Mouse (Mus musculus) neural tube, embryonic 12.5 days (tissue): Measurements from ENCODE around the gene Rhbdf1. TPM values are rescaled to one million over a fixed set of nuclear protein-coding genes. Genes with fewer than 3 reads are reported as not detected.
A peak's percentile ranks its signal among the peaks of the same experiment; 100 is the strongest.

Experiments
- ATAC-seq: fragments of 200-750 bp; cut with Nextera tagmentation; 2 replicates; pipeline ENCODE4 v1.8.0; 2017; ENCODE audit warnings: low read depth, mild to moderate bottlenecking, moderate TSS enrichment, moderate library complexity; ENCODE audit not compliant: low FRiP score
- H3K27ac ChIP-seq: fragments of 300-500 bp; sonication (generic); 2 replicates; pipeline ENCODE4 v1.5.1; 2016
- H3K27me3 ChIP-seq: fragments of 300-500 bp; sonication (generic); replicated peaks from 2 replicates; pipeline ENCODE4 v1.6.1; 2016; ENCODE audit warnings: mild to moderate bottlenecking
- H3K36me3 ChIP-seq: fragments of 300-500 bp; sonication (generic); 2 replicates; pipeline ENCODE4 v1.6.1; 2016; ENCODE audit warnings: mild to moderate bottlenecking
- H3K4me1 ChIP-seq: fragments of 300-500 bp; sonication (generic); 2 replicates; pipeline ENCODE4 v1.6.1; 2016
- H3K4me2 ChIP-seq: fragments of 300-500 bp; sonication (generic); replicated peaks from 2 replicates; pipeline ENCODE4 v1.6.1; 2016; ENCODE audit warnings: mild to moderate bottlenecking
- H3K4me3 ChIP-seq: fragments of 300-500 bp; sonication (generic); 2 replicates; pipeline ENCODE4 v1.5.1; 2016
- H3K9ac ChIP-seq: fragments of 300-500 bp; sonication (generic); 2 replicates; pipeline ENCODE4 v1.6.1; 2016; ENCODE audit warnings: mild to moderate bottlenecking
- H3K9me3 ChIP-seq: fragments of 300-500 bp; sonication (generic); 2 replicates; pipeline ENCODE4 v1.6.1; 2016; ENCODE audit warnings: mild to moderate bottlenecking
- WGBS: fragments of 180-500 bp; shearing (Covaris S2); methylation state at CpG from one replicate; pipeline ENCODE4 v1.1.7; 2016; 5-methylcytosine and 5-hydroxymethylcytosine counted together
- polyA plus RNA-seq: library from polyadenylated mRNA; unstranded; fragments of >200 nt; fragmentation: Nextera tagmentation; extraction: Ambion mirVana; gene quantifications from 2 replicates; pipeline ENCODE4 v1.2.1, GENCODE M21; 2016

Gene Rhbdf1
- polyA plus RNA-seq, 1 experiment from 2014 or later, result 32.9 TPM

- Histone ChIP-seq H3K4me2 (peak overlapping the region; percentile 80; the same call in 1 of the 2 replicates), H3K36me3 (peaks cover 14% of the 10 kb centered on the region), H3K9me3 (no peaks in the 10 kb centered on the region), H3K4me3 (0 out of 2 replicates have a peak overlapping the region, but pooled peaks have one; percentile 63), H3K27ac (no peak overlapping the region), H3K9ac (no peak overlapping the region), H3K4me1 (peaks cover 47% of the 10 kb centered on the region), H3K27me3 (peaks cover 10% of the 10 kb centered on the region)
- ATAC-seq, result no peak
- WGBS, result 61% methylated on average over 7 of the region's 7 CpGs
Observed at GRCm38 (mm10) chr11:32225222-32226104, 3.4 kb upstream of the Rhbdf1 start.

GRCm38 (mm10) chr11:32224468-32225139 is 2.5 kb upstream of the Rhbdf1 start:
- 37% methylated on average over 4 of the region's 4 CpGs for WGBS
- H3K4me3 ChIP-seq, result no peak overlapping the region
- H3K9ac ChIP-seq, result no peak overlapping the region
- H3K9me3 ChIP-seq, result no peaks in the 10 kb centered on the region
- peaks cover 53% of the 10 kb centered on the region for H3K4me1 ChIP-seq
- no peak overlapping the region for H3K27ac ChIP-seq
- peaks cover 13% of the 10 kb centered on the region for H3K36me3 ChIP-seq
- peaks cover 10% of the 10 kb centered on the region for H3K27me3 ChIP-seq
- 0 out of 2 replicates have a peak overlapping the region, but pooled peaks have one; percentile 12 for H3K4me2 ChIP-seq
- ATAC-seq, result no peak

DNA sequence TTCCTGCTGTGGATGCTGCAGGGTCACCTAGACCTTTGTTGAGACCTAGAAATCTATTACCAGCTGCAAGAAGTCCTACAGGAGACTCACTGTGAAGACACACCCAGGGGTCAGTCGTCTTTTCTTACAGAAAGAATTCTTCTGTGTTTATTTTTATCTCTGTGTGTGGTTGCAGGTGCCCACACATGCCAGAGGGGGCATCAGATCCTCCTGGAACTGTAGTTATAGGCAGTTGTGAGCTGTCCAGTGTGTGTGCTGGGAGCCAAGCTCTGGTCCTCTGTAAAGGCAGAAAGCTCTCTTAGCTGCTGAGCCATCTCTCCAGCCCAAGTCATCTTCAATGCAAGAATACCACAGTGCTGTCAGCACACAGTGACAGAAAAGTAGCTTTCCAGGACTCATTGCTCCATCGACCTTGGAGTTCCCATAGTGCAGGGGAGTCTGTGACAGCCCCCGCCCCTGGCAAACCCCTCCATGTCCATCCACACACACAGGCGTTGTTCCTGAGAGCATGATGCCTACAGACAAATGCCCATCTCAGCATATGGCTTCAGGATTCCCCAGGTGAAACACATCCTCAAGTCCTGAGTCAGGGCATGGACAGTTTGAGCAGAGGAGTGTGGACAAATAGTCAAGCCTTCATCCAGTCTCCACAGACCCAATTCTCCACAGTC is 1.3 kb upstream of the Rhbdf1 start:
- no peak for ATAC-seq
- Histone ChIP-seq H3K4me3 (no peak overlapping the region), H3K27ac (no peak overlapping the region), H3K36me3 (peaks cover 2% of the 10 kb centered on the region; the same call in 1 of the 2 replicates), H3K9me3 (no peaks in the 10 kb centered on the region), H3K9ac (no peak overlapping the region), H3K4me2 (no peak overlapping the region; the same call in 1 of the 2 replicates), H3K27me3 (peaks cover 10% of the 10 kb centered on the region), H3K4me1 (peaks cover 62% of the 10 kb centered on the region)
- 73% methylated on average over 4 of the region's 4 CpGs for WGBS

DNA sequence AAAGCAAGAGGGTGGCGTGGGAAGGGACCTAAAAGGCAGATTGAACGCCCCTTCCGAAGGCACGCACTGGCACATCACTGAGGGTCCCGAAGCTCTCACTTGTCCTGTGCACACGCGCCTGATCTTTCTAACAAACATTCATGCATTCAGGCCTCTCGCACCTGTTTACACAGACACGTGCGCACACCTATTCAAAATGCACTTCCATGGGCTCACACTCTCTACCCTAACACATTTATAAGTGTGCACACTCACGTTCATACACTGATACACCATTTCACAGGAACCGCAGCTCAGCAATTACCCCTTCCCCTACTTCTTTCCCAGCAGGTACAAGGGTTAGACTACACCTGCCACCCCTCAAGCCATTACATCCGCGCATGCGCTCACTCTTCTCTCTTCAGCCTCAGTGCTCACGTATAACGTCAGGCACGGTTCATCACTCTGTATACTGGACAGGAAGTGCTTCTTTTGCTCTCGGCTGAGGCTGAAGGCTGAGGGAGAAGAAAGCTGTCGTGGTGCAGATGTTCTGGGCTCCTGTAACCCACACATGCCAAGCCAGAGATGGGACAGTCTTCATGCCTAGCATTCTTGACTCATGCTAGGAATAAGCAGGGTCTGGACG is 582 bp upstream of the Rhbdf1 start:
- H3K27me3 ChIP-seq, result peaks cover 10% of the 10 kb centered on the region
- peaks cover 63% of the 10 kb centered on the region for H3K4me1 ChIP-seq
- H3K9ac ChIP-seq, result peak overlapping the region; percentile 88; the same call in 1 of the 2 replicates
- peak overlapping the region; percentile 91 for H3K4me2 ChIP-seq
- no peaks in the 10 kb centered on the region for H3K9me3 ChIP-seq
- 9% methylated on average over 21 of the region's 21 CpGs for WGBS
- H3K36me3 ChIP-seq, result no peaks in the 10 kb centered on the region
- peak overlapping the region; percentile 77 for H3K4me3 ChIP-seq
- H3K27ac ChIP-seq, result no peak overlapping the region
- ATAC-seq, result no peak

DNA sequence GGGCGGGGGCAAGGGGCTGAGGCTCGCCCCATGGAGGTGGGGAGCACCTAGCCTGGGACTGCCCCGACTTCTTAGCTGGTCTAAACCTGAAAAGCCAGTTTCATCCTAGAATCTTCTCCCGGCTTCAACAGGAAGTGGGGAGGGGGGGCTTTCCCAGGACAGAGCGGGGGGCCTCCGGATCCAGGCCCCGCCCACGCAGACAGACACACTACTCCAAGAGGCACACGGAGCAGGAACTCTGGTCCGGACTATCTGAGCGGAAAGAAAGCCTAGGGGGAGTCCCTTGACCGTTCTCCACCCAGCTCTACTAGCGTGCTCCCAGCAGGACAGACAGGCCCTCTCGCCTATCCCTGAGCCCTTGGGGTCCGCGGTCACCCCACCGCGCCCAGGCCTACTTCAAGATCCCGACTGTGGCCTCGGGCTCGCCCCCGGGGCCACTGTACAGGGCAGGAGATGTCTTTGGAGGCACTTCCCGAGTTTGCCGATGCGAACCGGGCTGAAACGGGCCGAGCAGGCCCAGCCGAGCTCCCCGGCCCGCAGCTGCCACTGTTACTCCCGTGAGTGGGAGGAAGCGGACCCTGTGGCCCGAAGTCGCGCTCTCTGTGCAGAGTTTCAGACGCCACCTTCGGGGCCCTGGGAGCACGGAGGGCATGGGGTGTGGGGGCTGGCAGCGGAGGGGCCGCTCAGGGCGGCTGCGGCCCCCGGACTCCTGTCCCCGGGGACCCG is 712 bp downstream of the Rhbdf1 start:
- Histone ChIP-seq H3K36me3 (no peaks in the 10 kb centered on the region), H3K4me2 (peak overlapping the region; percentile 91), H3K27me3 (peaks cover 10% of the 10 kb centered on the region), H3K9me3 (no peaks in the 10 kb centered on the region), H3K4me3 (peak overlapping the region; percentile 77), H3K4me1 (peaks cover 52% of the 10 kb centered on the region), H3K9ac (peak overlapping the region; percentile 88), H3K27ac (no peak overlapping the region)
- peak; percentile 15 for ATAC-seq
- 2% methylated on average over 44 of the region's 46 CpGs for WGBS

DNA sequence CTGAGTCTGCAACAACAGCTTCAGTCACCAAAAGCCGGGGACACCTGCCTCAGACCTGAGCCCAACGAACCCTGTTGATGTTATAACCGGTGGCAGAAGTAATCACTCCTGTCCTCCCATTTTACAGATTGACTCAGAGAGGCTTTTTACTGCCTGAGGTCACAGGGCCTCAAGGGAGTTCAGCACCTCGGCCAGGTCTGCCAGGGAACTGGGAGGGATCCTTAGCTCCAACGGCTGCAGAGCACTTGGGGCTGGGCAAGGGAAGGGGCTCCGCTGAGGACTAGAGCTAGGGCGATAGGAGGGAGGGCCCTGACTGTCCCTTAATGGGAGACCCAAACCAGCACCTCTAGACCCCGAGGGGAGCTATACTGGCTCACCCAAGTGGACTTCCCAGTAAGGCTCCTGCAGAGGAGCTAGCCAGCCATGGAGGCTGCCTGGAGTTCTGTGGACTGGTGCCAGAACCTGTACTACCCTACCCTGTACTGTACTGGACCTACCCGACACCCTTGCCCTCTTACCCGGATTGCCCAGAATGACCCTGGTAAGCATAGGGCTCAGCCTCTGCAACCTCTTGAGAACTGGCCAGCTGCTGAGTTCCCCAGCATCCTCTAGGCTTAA is 1.4 kb downstream of the Rhbdf1 start:
- H3K9ac ChIP-seq, result peak overlapping the region; percentile 88
- peak; percentile 5; the same call in 1 of the 2 replicates for ATAC-seq
- WGBS, result 35% methylated on average over 10 of the region's 10 CpGs
- H3K4me3 ChIP-seq, result peak overlapping the region; percentile 77
- H3K4me2 ChIP-seq, result peak overlapping the region; percentile 91
- H3K27ac ChIP-seq, result no peak overlapping the region
- no peaks in the 10 kb centered on the region for H3K36me3 ChIP-seq
- no peaks in the 10 kb centered on the region for H3K9me3 ChIP-seq
- H3K4me1 ChIP-seq, result peaks cover 52% of the 10 kb centered on the region
- H3K27me3 ChIP-seq, result peaks cover 10% of the 10 kb centered on the region

- WGBS, result 93% methylated on average over 10 of the region's 10 CpGs
- Histone ChIP-seq H3K27ac (no peak overlapping the region), H3K4me3 (no peak overlapping the region), H3K27me3 (peaks cover 10% of the 10 kb centered on the region), H3K36me3 (peaks cover 4% of the 10 kb centered on the region), H3K4me2 (peak overlapping the region; percentile 91; the same call in 1 of the 2 replicates), H3K4me1 (peaks cover 42% of the 10 kb centered on the region), H3K9me3 (no peaks in the 10 kb centered on the region), H3K9ac (no peak overlapping the region)
- ATAC-seq, result no peak
Observed at GRCm38 (mm10) chr11:32219287-32219686, 2.8 kb downstream of the Rhbdf1 start.

DNA sequence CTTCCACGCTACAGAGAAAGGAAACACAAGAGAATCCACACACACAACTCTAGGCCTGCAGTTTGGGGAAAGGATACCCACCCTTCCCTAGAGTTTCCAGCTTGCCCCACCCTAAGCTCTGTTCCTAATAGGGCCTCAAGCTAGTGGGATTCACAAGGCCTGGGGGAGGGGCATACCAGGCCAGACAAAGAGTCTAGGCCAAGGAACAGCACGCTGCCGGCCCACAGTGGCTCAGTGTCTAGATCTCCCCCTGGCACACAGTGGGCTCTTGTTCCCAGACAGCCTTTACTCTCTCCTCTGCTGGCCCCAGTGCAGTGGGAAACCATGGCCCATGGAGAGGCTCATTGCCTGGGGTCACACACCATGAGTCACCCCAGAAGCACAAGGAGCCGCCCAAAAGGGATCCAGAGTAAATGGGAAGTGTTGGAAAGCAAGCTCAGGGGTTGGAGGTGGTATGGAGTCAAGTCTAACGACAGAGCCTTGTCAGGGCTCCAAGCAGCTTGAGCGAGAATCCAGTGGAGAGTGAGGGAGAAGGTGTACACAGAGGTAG is 3.5 kb downstream of the Rhbdf1 start:
- H3K4me1 ChIP-seq, result peaks cover 42% of the 10 kb centered on the region
- H3K9me3 ChIP-seq, result no peaks in the 10 kb centered on the region
- H3K4me2 ChIP-seq, result no peak overlapping the region
- no peak overlapping the region for H3K4me3 ChIP-seq
- H3K27me3 ChIP-seq, result peaks cover 10% of the 10 kb centered on the region
- no peak for ATAC-seq
- H3K36me3 ChIP-seq, result peaks cover 11% of the 10 kb centered on the region
- 54% methylated on average over 6 of the region's 6 CpGs for WGBS
- H3K9ac ChIP-seq, result no peak overlapping the region
- no peak overlapping the region for H3K27ac ChIP-seq

GRCm38 (mm10) chr11:32216851-32217250 is 5.2 kb downstream of the Rhbdf1 start:
- ATAC-seq, result no peak

DNA sequence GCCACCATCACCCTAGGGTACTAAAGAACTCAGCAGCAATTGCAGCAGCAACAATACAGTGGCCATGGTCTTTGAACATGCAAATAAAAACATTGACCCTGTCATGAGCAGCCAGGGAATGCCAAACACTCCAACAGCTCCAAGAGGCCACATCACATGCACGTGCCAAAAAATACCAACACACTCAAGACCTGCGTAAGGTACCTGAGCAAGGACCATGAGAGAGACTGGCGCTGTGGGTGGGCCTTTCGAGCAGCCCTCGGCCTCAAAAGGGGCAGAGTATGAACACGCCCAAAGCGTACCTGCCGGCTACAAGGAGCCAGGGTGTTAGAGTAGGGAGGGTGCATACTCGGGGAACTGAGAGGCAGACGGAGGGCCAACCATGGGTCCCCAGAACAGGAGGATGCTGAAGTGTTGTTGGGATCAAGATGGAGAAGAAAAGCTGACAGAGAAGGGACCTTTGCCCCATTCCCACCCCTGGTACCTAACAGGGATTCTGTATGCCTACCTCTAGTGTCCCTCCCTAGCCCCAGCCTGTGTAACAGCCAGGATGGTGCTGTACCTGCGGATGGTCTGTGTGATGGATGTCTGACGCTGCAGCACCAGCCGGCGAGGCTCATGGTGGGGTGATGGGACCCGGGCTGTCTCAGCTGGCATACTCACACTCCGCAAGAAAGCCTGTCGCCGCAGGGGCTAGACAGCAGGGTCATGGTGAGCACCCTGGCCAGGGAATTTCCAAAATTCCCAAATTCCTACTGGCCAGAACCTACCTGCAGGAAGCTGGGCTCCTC is 6.5 kb downstream of the Rhbdf1 start:
- H3K9ac ChIP-seq, result 0 out of 2 replicates have a peak overlapping the region, but pooled peaks have one; percentile 18
- ATAC-seq, result no peak
- H3K9me3 ChIP-seq, result no peaks in the 10 kb centered on the region
- H3K36me3 ChIP-seq, result peaks cover 35% of the 10 kb centered on the region
- H3K27me3 ChIP-seq, result no peaks in the 10 kb centered on the region
- no peak overlapping the region for H3K27ac ChIP-seq
- H3K4me2 ChIP-seq, result no peak overlapping the region
- no peak overlapping the region for H3K4me3 ChIP-seq
- peaks cover 17% of the 10 kb centered on the region for H3K4me1 ChIP-seq
- WGBS, result 93% methylated on average over 18 of the region's 18 CpGs

More at GRCm38 (mm10) chr11:32216851-32217250, 5.2 kb downstream of the Rhbdf1 start:
- H3K4me3 ChIP-seq, result no peak overlapping the region
- WGBS, result 28% methylated on average over 8 of the region's 8 CpGs
- peaks cover 30% of the 10 kb centered on the region for H3K4me1 ChIP-seq
- no peak overlapping the region for H3K27ac ChIP-seq
- no peaks in the 10 kb centered on the region for H3K9me3 ChIP-seq
- no peak overlapping the region for H3K4me2 ChIP-seq
- H3K27me3 ChIP-seq, result no peaks in the 10 kb centered on the region
- no peak overlapping the region for H3K9ac ChIP-seq
- peaks cover 28% of the 10 kb centered on the region for H3K36me3 ChIP-seq
